Mouse (Mus musculus) midbrain, postnatal 0 days (tissue): ENCODE measurements around the gene Pbld1. TPM values are rescaled to one million over a fixed set of nuclear protein-coding genes. Genes with fewer than 3 reads are reported as not detected.

Experiments
- ATAC-seq: fragments of 200-750 bp; cut with Nextera tagmentation; 2 replicates; pipeline ENCODE4 v1.8.0; 2017; ENCODE audit warnings: moderate number of reproducible peaks, mild to moderate bottlenecking, moderate TSS enrichment, moderate library complexity; ENCODE audit not compliant: low FRiP score
- DNase-seq: peaks from one replicate; pipeline ENCODE4 v3.0.0-alpha.2; 2015; ENCODE audit warnings: low spot score
- H3K27ac ChIP-seq: fragments of 300-500 bp; sonication (generic); 2 replicates; pipeline ENCODE4 v1.5.1; 2014; ENCODE audit warnings: low read depth, mild to moderate bottlenecking, low read length, mixed read lengths
- H3K27me3 ChIP-seq: fragments of 300-500 bp; sonication (generic); 2 replicates; pipeline ENCODE4 v1.6.1; 2014; ENCODE audit warnings: low read length, control low read depth, mixed read lengths; ENCODE audit not compliant: insufficient read depth
- H3K36me3 ChIP-seq: fragments of 300-500 bp; sonication (generic); 2 replicates; pipeline ENCODE4 v1.6.1; 2014; ENCODE audit warnings: low read length, control low read depth, mixed read lengths; ENCODE audit not compliant: insufficient read depth
- H3K4me1 ChIP-seq: fragments of 300-500 bp; sonication (generic); 2 replicates; pipeline ENCODE4 v1.6.1; 2014; ENCODE audit warnings: mild to moderate bottlenecking, control low read depth, antibody characterized with exemption, low read length, mixed read lengths; ENCODE audit not compliant: insufficient read depth
- H3K4me2 ChIP-seq: fragments of 300-500 bp; sonication (generic); 2 replicates; pipeline ENCODE4 v1.6.1; 2014; ENCODE audit warnings: low read depth, mild to moderate bottlenecking, low read length, mixed read lengths; ENCODE audit not compliant: poor library complexity, severe bottlenecking
- H3K4me3 ChIP-seq: fragments of 300-500 bp; sonication (generic); 2 replicates; pipeline ENCODE4 v1.5.1; 2014; ENCODE audit warnings: low read depth, mild to moderate bottlenecking, low read length, moderate library complexity
- H3K9ac ChIP-seq: fragments of 300-500 bp; sonication (generic); replicated peaks from 2 replicates; pipeline ENCODE4 v1.6.1; 2014; ENCODE audit warnings: mild to moderate bottlenecking, low read length, moderate library complexity, mixed read lengths; ENCODE audit not compliant: poor library complexity, severe bottlenecking
- H3K9me3 ChIP-seq: fragments of 300-500 bp; sonication (generic); 2 replicates; pipeline ENCODE4 v1.6.1; 2016; ENCODE audit warnings: low read length, control low read depth
- CTCF ChIP-seq: IDR thresholded peaks from 2 replicates; pipeline ENCODE4 v1.5.1; 2016; ENCODE audit warnings: antibody characterized with exemption, mild to moderate bottlenecking
- WGBS: fragments of 180-500 bp; shearing (Covaris S2); extraction: QIAGEN DNeasy Blood & Tissue Kit; methylation state at CpG from one replicate; pipeline ENCODE4 v1.1.7; 2014; 5-methylcytosine and 5-hydroxymethylcytosine counted together
- polyA plus RNA-seq: library from polyadenylated mRNA; unstranded; fragments of >200 nt; fragmentation: Nextera tagmentation; extraction: Ambion mirVana; gene quantifications from 2 replicates; pipeline ENCODE4 v1.2.1, GENCODE M21; 2015
- total RNA-seq: library from RNA; depleted of rRNA; stranded (reverse); fragments of >200 nt; gene quantifications from 2 replicates; pipeline ENCODE4 v1.2.3, GENCODE M21; 2014

Gene Pbld1
- total and polyA plus RNA-seq, 2 experiments from 2014 or later = 0.59 TPM; not detected in 1

GRCm38 (mm10) chr10:63025016-63025415 lies 34.9 kb upstream of the Pbld1 start:
- DNase-seq = peak; percentile 21
- H3K4me1 ChIP-seq = peaks cover 4% of the 10 kb centered on the region; the same call in 1 of the 2 replicates

GRCm38 (mm10) chr10:63025491-63026011 lies 34.4 kb upstream of the Pbld1 start:
- 12% methylated on average over 6 of the region's 6 CpGs for WGBS
- ATAC-seq = no peak
- H3K4me3 ChIP-seq = peak overlapping the region; percentile 97; the same call in 1 of the 2 replicates

More at GRCm38 (mm10) chr10:63025016-63025415, 34.9 kb upstream of the Pbld1 start:
- no peak for TF ChIP-seq CTCF
- H3K9ac ChIP-seq = peak overlapping the region; percentile 48
- H3K4me2 ChIP-seq = peak overlapping the region; percentile 58
- no peak for ATAC-seq
- no peaks in the 10 kb centered on the region for H3K27me3 ChIP-seq
- peak overlapping the region; percentile 97 for H3K4me3 ChIP-seq
- H3K36me3 ChIP-seq = no peaks in the 10 kb centered on the region
- no peaks in the 10 kb centered on the region for H3K9me3 ChIP-seq
- WGBS = 19% methylated on average over 2 of the region's 2 CpGs
- H3K27ac ChIP-seq = peak overlapping the region; percentile 100

GRCm38 (mm10) chr10:63026156-63026794 lies 33.7 kb upstream of the Pbld1 start:
- Histone ChIP-seq H3K9ac (no peak overlapping the region), H3K9me3 (no peaks in the 10 kb centered on the region), H3K36me3 (no peaks in the 10 kb centered on the region), H3K4me3 (no peak overlapping the region), H3K4me1 (peaks cover 4% of the 10 kb centered on the region; the same call in 1 of the 2 replicates), H3K27me3 (no peaks in the 10 kb centered on the region), H3K27ac (peak overlapping the region; percentile 100), H3K4me2 (peak overlapping the region; percentile 34)
- WGBS = 7% methylated on average over 8 of the region's 8 CpGs
- DNase-seq (peak; percentile 81), ATAC-seq (no peak)
- TF ChIP-seq CTCF = no peak

More at GRCm38 (mm10) chr10:63025491-63026011, 34.4 kb upstream of the Pbld1 start:
- Histone ChIP-seq H3K27ac (peak overlapping the region; percentile 100), H3K4me2 (peak overlapping the region; percentile 58), H3K36me3 (no peaks in the 10 kb centered on the region), H3K4me1 (peaks cover 4% of the 10 kb centered on the region; the same call in 1 of the 2 replicates), H3K27me3 (no peaks in the 10 kb centered on the region), H3K9me3 (no peaks in the 10 kb centered on the region), H3K9ac (no peak overlapping the region; the same call in 1 of the 2 replicates)
- no peak for TF ChIP-seq CTCF
- peak; percentile 20 for DNase-seq

GRCm38 (mm10) chr10:63026795-63027160 lies 33.2 kb upstream of the Pbld1 start:
- peak overlapping the region; percentile 34 for H3K4me2 ChIP-seq
- no peaks in the 10 kb centered on the region for H3K9me3 ChIP-seq
- H3K36me3 ChIP-seq = no peaks in the 10 kb centered on the region
- no peak for TF ChIP-seq CTCF
- peak overlapping the region; percentile 100 for H3K27ac ChIP-seq
- H3K4me3 ChIP-seq = no peak overlapping the region
- WGBS = 14% methylated on average over 6 of the region's 6 CpGs
- no peaks in the 10 kb centered on the region for H3K27me3 ChIP-seq
- peaks cover 4% of the 10 kb centered on the region; the same call in 1 of the 2 replicates for H3K4me1 ChIP-seq
- no peak overlapping the region for H3K9ac ChIP-seq
- ATAC-seq (no peak), DNase-seq (peak; percentile 44)

GRCm38 (mm10) chr10:63027376-63028161 lies 32.4 kb upstream of the Pbld1 start:
- no peak for ATAC-seq
- Histone ChIP-seq H3K36me3 (no peaks in the 10 kb centered on the region), H3K9me3 (no peaks in the 10 kb centered on the region), H3K4me3 (no peak overlapping the region), H3K4me1 (peaks cover 4% of the 10 kb centered on the region; the same call in 1 of the 2 replicates), H3K9ac (no peak overlapping the region), H3K27me3 (no peaks in the 10 kb centered on the region), H3K4me2 (no peak overlapping the region), H3K27ac (peak overlapping the region; percentile 100)
- DNase-seq = no peak
- 83% methylated on average over 10 of the region's 10 CpGs for WGBS
- TF ChIP-seq CTCF = no peak
